In the genomic region with DNA sequence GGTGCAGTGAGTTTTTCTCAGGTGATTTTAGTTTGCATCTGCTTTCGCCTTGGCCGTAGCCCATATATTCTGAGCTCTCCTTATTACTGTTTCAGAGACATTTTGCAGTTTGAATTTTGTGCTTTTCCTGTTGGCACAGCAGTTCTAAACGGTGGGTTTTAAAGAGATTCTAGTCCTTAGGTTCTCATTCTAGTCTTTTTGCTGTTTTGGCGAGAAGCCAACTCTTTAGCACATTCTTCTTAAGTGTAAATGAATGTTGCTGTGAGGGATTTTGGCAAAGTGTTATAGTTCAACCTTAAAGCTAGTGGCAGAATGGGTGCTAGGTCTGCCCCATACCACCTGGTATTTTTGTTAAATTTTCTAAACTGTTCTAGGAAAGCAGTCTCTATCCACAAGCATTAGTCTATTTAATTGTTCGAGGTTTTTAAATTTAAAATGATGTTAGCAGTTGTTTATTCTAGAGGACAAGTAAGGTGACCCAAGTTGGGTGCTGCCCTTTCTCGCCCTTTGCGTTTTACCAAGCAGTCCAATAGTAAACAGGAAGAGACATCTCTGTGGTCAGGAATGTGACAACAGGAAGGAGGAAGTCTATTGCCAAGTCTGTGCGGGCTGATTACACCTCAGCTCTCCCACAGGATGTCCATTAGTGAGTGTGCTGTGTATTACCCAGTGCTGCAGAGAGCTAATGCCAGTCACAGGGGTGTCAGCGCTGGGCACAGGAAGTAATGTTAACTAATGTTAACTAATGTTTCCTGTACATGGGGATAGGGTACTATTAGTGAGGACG, we compare ENCODE assay signal across 10 mouse cellular contexts. TPM values are rescaled to one million over a fixed set of nuclear protein-coding genes. Genes with fewer than 3 reads are reported as not detected.
A peak's percentile ranks its signal among the peaks of the same experiment; 100 is the strongest.
DNase-seq lines count a peak whose midpoint lies in the region; ATAC-seq and TF ChIP-seq lines count a peak whose summit lies in the region.
"Had no signal": no experiment of that assay in that cellular context is flagged by ENCODE, and none has a peak within 500 bp of the region (broad histone marks: within the 10 kb centered on the region; RNA-seq: fewer than 3 reads in every experiment).

No protein-coding gene starts in this region.

- H3K4me1 ChIP-seq in neural tube, embryonic 15.5 days: peaks cover 23% of the 10 kb centered on the region
- H3K4me1 ChIP-seq in heart, embryonic 10.5 days: peaks cover 18% of the 10 kb centered on the region
- H3K4me1 ChIP-seq in liver, adult 2 months (ENCODE audit: control insufficient read depth, insufficient read depth, low read length): peaks cover 16% of the 10 kb centered on the region

- 0 out of 2 replicates have a peak overlapping the region, but pooled peaks have one; percentile 1 for H3K9ac ChIP-seq in neural tube, embryonic 15.5 days (replicated peaks)
- H3K9ac ChIP-seq in liver, adult 2 months (ENCODE audit: low read depth, low read length): no peak overlapping the region
- H3K9ac ChIP-seq: hindbrain, embryonic 14.5 days; neural tube, embryonic 13.5 days had no signal

- TF ChIP-seq CTCF in liver, adult 2 months (IDR thresholded peaks at IDR 0.05; ENCODE audit: low read depth, low read length): no peak

- WGBS in neural tube, embryonic 15.5 days: 75% methylated on average over 10 of the region's 10 CpGs
- WGBS in heart, embryonic 10.5 days: 57% methylated on average over 10 of the region's 10 CpGs
- 33% methylated on average over 10 of the region's 10 CpGs for WGBS in liver, adult 2 months

- TF ChIP-seq POLR2A in liver, adult 2 months (IDR thresholded peaks at IDR 0.05; ENCODE audit: extremely low read depth, insufficient read depth, low read length): no peak

- no peak overlapping the region for H3K4me2 ChIP-seq in neural tube, embryonic 15.5 days
- H3K4me2 ChIP-seq: hindbrain, embryonic 14.5 days; neural tube, embryonic 13.5 days had no signal

- H3K79me2 ChIP-seq in liver, adult 2 months (ENCODE audit: control insufficient read depth, insufficient read depth, low read length): peaks cover 23% of the 10 kb centered on the region; the same call in 1 of the 2 replicates

- no peak for DNase-seq in neural tube, embryonic 10.5 days (ENCODE audit: extremely low spot score, low spot score)
- no peak for DNase-seq in heart, embryonic 10.5 days (ENCODE audit: low spot score)
- peak; percentile 60 for DNase-seq in liver, adult 2 months (ENCODE audit: extremely low read depth, low read depth, low spot score)
- DNase-seq in splenic B cell, adult 2 months (ENCODE audit: low read depth, low spot score): peak; percentile 39
- no peak for DNase-seq in thymus, postnatal 14 days
- DNase-seq in left cerebral cortex, adult 11 months (ENCODE audit: low spot score): no peak
- no peak for DNase-seq in gastrocnemius, postnatal 36 days

- no peaks in the 10 kb centered on the region for H3K36me3 ChIP-seq in neural tube, embryonic 15.5 days
- no peaks in the 10 kb centered on the region for H3K36me3 ChIP-seq in heart, embryonic 10.5 days
- no peaks in the 10 kb centered on the region for H3K36me3 ChIP-seq in liver, adult 2 months (ENCODE audit: control insufficient read depth, insufficient read depth, low read length)
- H3K36me3 ChIP-seq in splenic B cell, adult 2 months (ENCODE audit: control insufficient read depth, insufficient read depth, low read length, poor library complexity, severe bottlenecking): no peaks in the 10 kb centered on the region
- H3K36me3 ChIP-seq: neural tube, embryonic 13.5 days had no signal

- ATAC-seq in neural tube, embryonic 15.5 days (ENCODE audit: low FRiP score): no peak

- H3K4me3 ChIP-seq in neural tube, embryonic 15.5 days (replicated peaks): no peak overlapping the region
- H3K4me3 ChIP-seq in heart, embryonic 10.5 days: no peak overlapping the region
- no peak overlapping the region for H3K4me3 ChIP-seq in liver, adult 2 months (ENCODE audit: insufficient read depth, low read depth, low read length)
- H3K4me3 ChIP-seq: neural tube, embryonic 13.5 days had no signal

- no peaks in the 10 kb centered on the region for H3K27me3 ChIP-seq in neural tube, embryonic 15.5 days (replicated peaks)
- H3K27me3 ChIP-seq in heart, embryonic 10.5 days (ENCODE audit: insufficient read depth, poor library complexity, severe bottlenecking): no peaks in the 10 kb centered on the region
- H3K27me3 ChIP-seq in liver, adult 2 months (ENCODE audit: control insufficient read depth, insufficient read depth, low read length): no peaks in the 10 kb centered on the region
- H3K27me3 ChIP-seq in splenic B cell, adult 2 months (ENCODE audit: control insufficient read depth, insufficient read depth, low read length, poor library complexity, severe bottlenecking): no peaks in the 10 kb centered on the region
- H3K27me3 ChIP-seq: neural tube, embryonic 13.5 days had no signal

- intact Hi-C loops in gastrocnemius, postnatal 36 days (cut with DNase I): no loop called here

- no peaks in the 10 kb centered on the region for H3K9me3 ChIP-seq in neural tube, embryonic 15.5 days (replicated peaks)
- no peaks in the 10 kb centered on the region for H3K9me3 ChIP-seq in heart, embryonic 10.5 days
- H3K9me3 ChIP-seq: neural tube, embryonic 13.5 days had no signal

- H3K27ac ChIP-seq in neural tube, embryonic 15.5 days (replicated peaks): no peak overlapping the region
- peak overlapping the region; percentile 53; the same call in 1 of the 2 replicates for H3K27ac ChIP-seq in heart, embryonic 10.5 days
- peak overlapping the region; percentile 58 for H3K27ac ChIP-seq in liver, adult 2 months (replicated peaks; ENCODE audit: insufficient read depth, low read depth, low read length)
- H3K27ac ChIP-seq: hindbrain, embryonic 14.5 days; neural tube, embryonic 13.5 days had no signal

RNA-seq across cellular contexts. Expression of gene Exoc6, which starts 11.1 kb away (rescaled TPM):
- 19.7 and 20.3 TPM in 2 replicates for polyA plus RNA-seq in neural tube, embryonic 15.5 days (2015; fragmentation: Nextera tagmentation; extraction: Ambion mirVana)
- 18.0 and 25.3 TPM in 2 replicates for polyA plus RNA-seq in heart, embryonic 10.5 days (2016; fragmentation: Nextera tagmentation; extraction: Ambion mirVana)
- total RNA-seq in liver, adult 2 months (2014; rRNA removed): 18.0 and 21.8 TPM in 2 replicates
- 6.4 and 6.7 TPM in 2 replicates for polyA plus RNA-seq in liver, adult 2 months (2012; rRNA removed)
- 10 to 100 TPM; 40.6 to 48.2 TPM for total RNA-seq in gastrocnemius, postnatal 36 days (2021)

Comparison
In these comparisons a context has a peak if more than half of its experiments do, and no peak if none do; other contexts are left out.
1. DNase-seq: peak in liver, adult 2 months (single experiment) and splenic B cell, adult 2 months (single experiment); none in neural tube, embryonic 10.5 days (single experiment), heart, embryonic 10.5 days (single experiment), thymus, postnatal 14 days (single experiment), left cerebral cortex, adult 11 months (single experiment) and gastrocnemius, postnatal 36 days (0 of 2).